Mouse (Mus musculus): ENCODE measurements around the gene Mfap1a. TPM values are rescaled to one million over a fixed set of nuclear protein-coding genes. Genes with fewer than 3 reads are reported as not detected.
"Not testable (repeated sequence)": the region's sequence is repeated elsewhere in the genome, so short reads cannot be mapped to it uniquely, and the experiment has no call there.

The Mfap1a gene
- polyA plus RNA-seq, 1 experiment: 4.3 TPM

DNA sequence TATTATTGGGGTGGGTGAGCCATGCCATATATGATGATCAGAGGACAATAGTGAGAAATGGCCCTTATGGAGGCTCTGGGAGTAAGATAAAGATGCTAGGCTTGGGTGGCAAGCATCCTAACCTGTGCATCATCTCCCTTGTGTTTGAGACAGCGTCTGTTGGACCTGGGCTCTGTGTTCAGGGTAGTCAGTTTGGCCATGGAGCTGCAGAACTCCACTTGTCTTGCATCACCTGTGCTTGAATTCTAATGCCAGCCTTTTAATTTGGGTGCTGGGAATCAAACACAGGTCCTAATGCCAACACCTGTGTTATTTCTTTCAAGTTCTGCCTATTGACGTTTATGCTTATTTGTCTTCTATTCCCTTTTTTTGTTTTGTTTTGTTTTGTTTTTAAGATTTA lies 31.2 kb downstream of the Mfap1a start:
- not testable (repeated sequence) for DNase-seq (ENCODE audit: low read depth)

DNA sequence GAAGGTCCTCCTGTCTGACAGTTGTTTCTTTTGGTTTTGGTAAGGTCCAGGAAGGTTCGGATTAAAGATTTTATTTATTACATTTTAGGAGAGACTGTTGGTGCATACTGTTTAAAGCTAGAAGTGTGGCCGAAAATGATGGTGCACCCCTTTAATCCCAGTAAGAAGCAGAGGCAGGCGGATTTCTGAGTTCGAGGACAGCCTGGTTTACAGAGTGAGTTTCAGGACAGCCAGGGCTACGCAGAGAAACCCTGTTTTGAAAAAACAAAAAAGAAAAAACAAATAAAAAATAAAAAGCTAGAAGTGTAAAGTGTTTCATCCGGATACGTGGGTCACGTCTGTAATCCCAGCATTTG lies 32.3 kb downstream of the Mfap1a start:
- no peak for DNase-seq (ENCODE audit: low read depth)

DNA sequence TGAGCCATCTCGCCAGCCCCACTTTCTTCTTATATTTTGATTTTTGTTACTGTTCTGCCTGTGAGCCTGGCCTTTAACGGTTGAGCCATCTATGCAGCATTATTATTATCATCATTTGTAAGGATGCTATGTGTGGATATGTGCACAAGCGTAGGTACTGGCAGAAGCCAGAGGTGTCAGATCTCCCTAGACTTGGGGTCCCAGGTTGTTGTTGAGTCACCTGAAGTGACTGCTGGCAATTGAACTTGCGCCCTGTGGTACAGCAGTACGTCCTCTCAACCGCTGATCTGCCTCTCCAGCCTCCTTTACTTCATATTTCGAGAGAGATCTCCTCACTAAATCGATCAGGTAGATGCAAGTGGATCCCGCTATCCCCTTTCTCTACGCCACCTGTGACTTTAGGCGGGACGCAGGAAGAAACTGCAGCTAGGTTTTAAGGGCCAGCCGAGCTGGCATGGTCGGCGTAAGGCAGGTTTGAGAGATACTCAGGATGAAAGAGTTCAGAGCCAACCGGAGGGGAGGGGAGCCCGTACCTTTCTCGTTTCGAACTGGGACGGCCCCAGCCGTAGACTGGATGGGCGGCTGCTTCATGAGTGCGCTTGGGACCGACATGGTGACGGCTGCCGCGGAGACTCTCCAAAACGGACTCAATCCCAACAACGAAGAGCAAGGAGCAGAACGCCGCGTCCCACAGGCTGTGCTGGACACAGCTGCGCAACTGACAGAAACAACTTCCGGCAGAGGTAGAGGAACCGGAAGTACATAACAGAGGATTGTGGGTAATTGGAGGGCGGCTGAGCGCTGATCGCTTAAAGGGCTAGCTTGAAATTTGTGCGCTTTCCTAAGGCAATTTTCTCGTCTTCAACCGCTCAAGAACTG lies 32.9 kb downstream of the Mfap1a start, which contains the start of gene Mfap1b:
Mfap1b (minus strand) TSS at position 767 of the 879 bp plus-strand sequence.
- DNase-seq (ENCODE audit: low read depth): peak; percentile 61

- not testable (repeated sequence) for DNase-seq (ENCODE audit: low read depth)
These were observed 33.7 kb downstream of the Mfap1a start for GRCm38 (mm10) chr2:121472783-121473182.

- not testable (repeated sequence) for DNase-seq (ENCODE audit: low read depth)
These were observed 37.5 kb downstream of the Mfap1a start for GRCm38 (mm10) chr2:121468982-121469381.

DNA sequence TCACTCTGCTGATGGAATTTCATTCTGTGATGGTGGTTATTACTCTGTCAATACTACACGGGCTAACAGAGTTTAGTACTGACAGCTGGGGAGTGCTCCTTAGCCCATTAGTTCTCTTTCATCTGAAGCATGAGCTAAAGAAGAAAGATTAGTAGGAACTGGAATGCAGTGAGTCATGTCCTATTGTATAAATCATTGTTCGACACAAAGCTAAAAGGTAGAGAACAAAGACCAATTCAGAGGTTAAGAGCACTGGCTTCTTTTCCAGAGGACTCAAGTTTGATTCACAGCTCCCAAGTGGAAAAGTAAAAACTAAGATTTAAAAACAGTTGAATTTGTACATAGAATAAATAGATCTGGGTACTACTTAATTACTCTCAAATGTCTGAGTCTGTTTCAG lies 46.4 kb downstream of the Mfap1a start:
- no peak for DNase-seq (ENCODE audit: low read depth)

DNA sequence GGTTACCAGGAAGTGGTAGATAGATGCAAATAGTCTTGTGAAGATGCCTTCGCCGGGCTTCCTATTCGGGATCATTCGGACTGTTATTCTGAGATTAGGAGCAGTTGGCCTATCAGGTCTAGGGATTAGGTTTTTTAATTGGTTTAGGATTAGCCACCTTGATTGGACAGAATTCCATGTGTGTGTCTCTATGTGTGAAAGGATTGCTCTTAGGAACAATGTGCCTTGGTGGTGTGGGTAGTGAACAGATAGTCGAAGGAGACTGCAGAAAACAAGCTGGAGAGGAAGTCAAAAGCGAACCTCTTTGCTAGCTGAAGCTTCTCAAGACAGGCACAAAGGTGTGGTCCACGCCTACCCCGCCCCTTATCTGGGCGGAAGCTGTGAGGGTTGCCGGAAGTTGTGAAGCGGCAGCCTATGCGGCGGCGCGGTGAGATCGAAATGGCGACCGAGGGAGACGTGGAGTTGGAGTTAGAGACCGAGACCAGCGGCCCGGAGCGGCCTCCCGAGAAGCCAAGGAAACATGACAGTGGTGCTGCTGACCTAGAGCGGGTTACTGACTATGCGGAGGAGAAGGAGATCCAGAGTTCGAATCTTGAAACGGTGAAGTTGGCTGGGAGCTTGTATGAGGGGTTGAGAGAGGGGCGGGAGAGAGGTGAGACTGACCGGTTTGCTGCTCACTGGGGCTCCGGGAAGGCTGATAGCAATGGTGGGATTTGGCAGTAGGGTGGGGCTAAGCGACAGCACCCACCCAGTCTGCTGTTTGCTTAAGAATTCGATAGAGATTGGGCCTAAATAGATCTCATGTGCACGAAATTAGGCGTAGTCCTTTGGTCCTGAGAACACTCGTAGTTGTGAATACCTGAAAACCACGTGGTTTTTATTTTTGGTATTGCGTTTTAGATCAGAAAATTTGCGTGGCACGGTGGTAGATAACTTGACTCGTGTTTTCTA lies 49.5 kb downstream of the Mfap1a start, which contains the start of gene Serinc4:
Serinc4 (minus strand) TSS at position 90 of the 951 bp plus-strand sequence.
- DNase-seq (ENCODE audit: low read depth): no peak

DNA sequence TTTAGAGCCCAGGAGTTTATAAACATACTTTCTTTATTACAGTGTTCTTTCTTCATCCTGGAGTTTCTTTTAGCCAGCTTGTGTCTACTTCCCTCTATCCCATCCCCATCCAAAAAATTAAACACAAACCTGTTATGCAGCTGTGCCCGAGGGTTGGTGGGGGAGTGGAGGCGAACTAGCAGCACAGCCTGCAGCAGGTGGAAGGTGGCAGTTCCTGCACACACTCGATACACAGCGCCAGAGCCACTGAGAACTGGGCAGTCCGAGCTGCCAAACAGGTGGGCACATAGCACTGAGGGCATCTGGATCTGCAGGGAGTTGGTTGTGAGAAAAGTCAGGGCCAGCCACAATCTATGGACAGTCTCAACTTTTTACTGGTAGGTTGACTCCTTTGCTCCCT lies 50.9 kb downstream of the Mfap1a start:
- no peak for DNase-seq (ENCODE audit: low read depth)

DNA sequence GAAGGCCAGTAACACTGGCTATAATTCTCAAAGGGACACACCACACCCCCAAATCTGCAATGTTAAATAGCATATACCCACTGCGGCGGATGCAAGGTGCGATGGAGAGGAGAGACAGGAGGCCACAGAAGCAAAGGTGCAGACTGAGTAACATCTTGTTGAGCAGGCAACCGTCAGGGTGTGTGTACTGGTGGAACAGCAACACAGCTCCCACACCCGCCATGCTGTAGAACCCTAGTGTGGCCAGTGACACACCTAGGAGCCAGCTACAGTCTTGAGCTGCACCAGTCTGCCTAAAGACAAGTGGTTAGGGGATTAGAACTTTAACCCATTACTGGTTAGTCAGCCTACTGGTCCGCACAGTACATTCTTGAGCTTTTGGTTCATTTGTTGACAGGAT lies 52.5 kb downstream of the Mfap1a start:
- DNase-seq (ENCODE audit: low read depth): no peak

DNA sequence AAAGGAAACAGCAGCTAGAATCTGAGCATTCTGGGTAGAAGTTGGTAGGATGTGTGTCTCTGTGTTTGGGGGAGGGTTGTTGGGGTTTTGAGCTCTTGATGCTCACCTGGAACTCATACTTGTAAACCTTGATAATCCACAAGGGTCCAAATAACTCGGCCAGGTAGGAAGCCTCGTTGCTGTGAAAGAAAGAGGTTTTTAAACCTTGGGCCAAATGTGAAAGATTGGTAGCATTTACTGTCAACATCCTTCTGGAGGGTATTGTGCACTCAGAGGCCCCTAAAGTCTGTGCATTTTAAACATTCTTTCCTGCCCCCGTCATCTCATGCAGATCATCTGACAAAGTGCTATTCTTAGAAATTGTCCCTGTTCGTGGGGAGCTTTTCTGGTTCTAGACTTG lies 53.5 kb downstream of the Mfap1a start, which contains the start of gene Hypk:
Hypk (plus strand) TSS at position 301 of the 400 bp plus-strand sequence.
- no peak for DNase-seq (ENCODE audit: low read depth)

DNA sequence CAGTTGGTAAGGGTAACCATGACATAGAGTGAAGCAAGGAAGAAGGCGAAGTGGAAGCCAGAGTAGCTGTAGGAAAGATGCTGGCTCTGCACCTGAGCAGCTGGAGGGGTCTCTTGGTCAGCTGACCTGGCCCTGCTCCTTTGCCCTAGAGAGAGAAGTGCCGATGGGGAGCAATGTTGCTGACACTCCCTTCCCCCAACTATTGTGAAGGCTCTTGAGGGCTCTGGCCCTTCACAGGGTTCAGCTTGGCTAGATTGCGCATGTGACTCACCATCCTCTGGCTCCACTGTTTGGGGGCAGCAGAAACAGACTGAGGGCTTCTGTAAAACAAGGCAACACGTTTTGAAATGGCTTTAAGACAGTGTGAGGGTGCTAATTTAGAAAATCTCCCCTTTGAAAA lies 54.1 kb downstream of the Mfap1a start:
- DNase-seq (ENCODE audit: low read depth): no peak

DNA sequence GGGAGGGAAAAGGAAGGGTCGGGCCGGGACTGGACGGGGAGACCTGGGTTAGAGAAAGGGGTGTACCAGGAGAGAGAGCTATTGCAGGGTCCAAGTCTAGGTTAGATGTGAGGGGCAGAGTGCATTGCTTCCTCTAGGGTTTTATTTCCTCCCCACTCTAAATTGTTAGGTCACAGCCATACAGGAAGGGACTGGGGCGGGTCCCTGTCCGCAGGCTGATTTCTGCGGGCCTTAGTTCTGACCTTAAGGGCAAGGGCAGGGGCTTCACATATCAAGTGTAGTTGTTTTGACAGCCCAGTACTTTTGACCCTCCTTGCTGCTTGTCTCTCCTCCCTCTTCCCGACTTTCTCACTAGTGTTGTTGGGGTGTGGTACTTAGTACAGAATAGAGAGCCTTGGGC lies 56.4 kb downstream of the Mfap1a start:
- DNase-seq (ENCODE audit: low read depth): no peak

DNA sequence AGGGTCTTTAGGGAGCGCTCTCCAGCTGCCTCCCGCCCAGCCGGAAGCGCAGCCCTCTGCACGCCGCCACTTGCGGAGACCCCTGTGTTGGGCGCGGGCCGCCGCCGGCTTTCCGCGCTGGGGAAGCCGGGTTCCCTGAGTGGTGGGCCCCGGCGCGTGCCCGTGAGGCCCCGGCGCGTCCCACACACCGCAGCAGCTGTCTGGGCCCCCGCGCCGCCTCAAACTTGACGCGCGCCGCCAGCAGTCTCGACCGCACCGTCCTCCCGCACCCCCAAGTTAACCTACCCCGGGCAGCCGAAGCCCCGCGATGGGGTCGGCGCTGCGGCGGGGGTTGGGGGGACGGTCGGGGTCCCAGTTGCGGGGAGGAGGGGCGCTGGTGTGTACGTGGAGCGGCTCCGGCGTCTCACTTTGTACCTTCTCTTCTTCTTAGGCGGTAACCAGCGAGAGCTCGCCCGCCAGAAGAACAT lies 56.9 kb downstream of the Mfap1a start:
- no peak for DNase-seq (ENCODE audit: low read depth)

- peak; percentile 86 for DNase-seq (ENCODE audit: low read depth)
These were observed 57.5 kb downstream of the Mfap1a start, which contains the start of gene Serf2 for GRCm38 (mm10) chr2:121448739-121449535. Gene Serf2, plus strand, starts transcription at chr2:121449195.

GRCm38 (mm10) chr2:121448136-121448535 lies 58.3 kb downstream of the Mfap1a start:
- DNase-seq (ENCODE audit: low read depth): no peak

GRCm38 (mm10) chr2:121447006-121447405 lies 59.5 kb downstream of the Mfap1a start:
- DNase-seq (ENCODE audit: low read depth): no peak

DNA sequence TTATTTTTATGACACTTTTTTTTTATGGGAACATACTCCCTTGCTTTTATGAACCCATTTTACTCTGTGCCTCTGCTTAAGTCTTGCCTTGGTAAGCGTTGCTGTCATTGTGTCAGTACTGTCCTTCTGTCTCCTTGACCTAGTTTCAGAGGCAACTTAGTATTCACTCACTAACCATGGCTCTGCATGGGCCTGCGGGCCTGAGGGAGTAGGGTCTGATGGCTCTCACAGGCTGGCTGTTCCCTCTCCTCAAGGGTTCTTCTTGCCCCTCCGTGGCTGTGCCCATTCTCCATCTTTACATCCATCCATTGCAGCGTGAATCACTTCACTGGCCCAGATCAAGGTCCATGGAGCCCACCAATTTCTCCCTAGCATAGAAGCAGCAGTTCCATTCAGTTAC lies 60.0 kb downstream of the Mfap1a start:
- DNase-seq (ENCODE audit: low read depth): no peak

- no peak for DNase-seq (ENCODE audit: low read depth)
These were observed 61.3 kb downstream of the Mfap1a start for GRCm38 (mm10) chr2:121445117-121445516.

GRCm38 (mm10) chr2:121444178-121444577 lies 62.3 kb downstream of the Mfap1a start, which contains the start of gene Ell3:
Gene Ell3, minus strand, starts transcription at chr2:121444278.
- DNase-seq (ENCODE audit: low read depth): no peak

- DNase-seq (ENCODE audit: low read depth): no peak
These were observed 63.5 kb downstream of the Mfap1a start for GRCm38 (mm10) chr2:121443068-121443349.
